ENCODE assay signal across 15 mouse cellular contexts in genomic region chr1:50637992-50638391, GRCm38 (mm10).
"Had no signal": no experiment of that assay in that cellular context is flagged by ENCODE, and none has a peak within 500 bp of the region (broad histone marks: within the 10 kb centered on the region; RNA-seq: fewer than 3 reads in every experiment).

No protein-coding gene starts in this region.

- DNase-seq: heart, postnatal 10 days; heart, postnatal 14 days; heart, postnatal 4 days; kidney, adult 11 months; kidney, adult 18-20 months; kidney, adult 2 months; kidney, adult 8-10 months; kidney, adult 9 months; kidney, postnatal 10 days; kidney, postnatal 14 days; kidney, postnatal 25 days; kidney, postnatal 36 days; kidney, postnatal 4 days; layer of hippocampus, adult 9-11 months; layer of hippocampus, postnatal 36 days had no signal
